Mouse (Mus musculus): ENCODE measurements around the gene Asb16.

GRCm38 (mm10) chr11:102236022-102236421 lies 32.5 kb upstream of the Asb16 start:
- TF ChIP-seq CTCF (IDR thresholded peaks at IDR 0.05; ENCODE audit: extremely low read depth, insufficient read depth, insufficient read length, insufficient replicate concordance), result no peak
- TF ChIP-seq POLR2A (IDR thresholded peaks at IDR 0.05; ENCODE audit: low read depth, low read length), result no peak
